Mouse (Mus musculus): Measurements from ENCODE around the gene Hoxa5. TPM values are rescaled to one million over a fixed set of nuclear protein-coding genes. Genes with fewer than 3 reads are reported as not detected.

Hoxa5 gene
- polyA plus RNA-seq, 1 experiment from 2014 or later, result 1.3 TPM

- H3K4me2 ChIP-seq (ENCODE audit: low read depth, low read length), result peak overlapping the region; percentile 48
- H3K9ac ChIP-seq (ENCODE audit: low read length), result peak overlapping the region; percentile 49
- H3K36me3 ChIP-seq (ENCODE audit: control insufficient read depth, insufficient read depth), result no peaks in the 10 kb centered on the region
- H3K4me1 ChIP-seq (ENCODE audit: control insufficient read depth, insufficient read depth, low read length), result no peaks in the 10 kb centered on the region
- H3K4me3 ChIP-seq (ENCODE audit: low read length), result peak overlapping the region; percentile 49
- H3K27me3 ChIP-seq (ENCODE audit: control insufficient read depth, insufficient read depth, low read length), result peaks cover 93% of the 10 kb centered on the region
- ATAC-seq (replicated peaks; ENCODE audit: extremely low read depth, insufficient read depth, low FRiP score), result no peak
- no peaks in the 10 kb centered on the region for H3K9me3 ChIP-seq (replicated peaks; ENCODE audit: control insufficient read depth, low read length)
- no peak overlapping the region for H3K27ac ChIP-seq (ENCODE audit: low read length)
- 5% methylated on average over 9 of the region's 9 CpGs for WGBS
Measured at GRCm38 (mm10) chr6:52177806-52178205, 26.6 kb downstream of the Hoxa5 start.

- Histone ChIP-seq H3K4me2 (ENCODE audit: low read depth, low read length) (peak within 1 kb of the TSS; percentile 48), H3K4me3 (ENCODE audit: low read length) (peak within 1 kb of the TSS; percentile 49), H3K27me3 (ENCODE audit: control insufficient read depth, insufficient read depth, low read length) (peaks cover 93% of the 10 kb centered on the region), H3K36me3 (ENCODE audit: control insufficient read depth, insufficient read depth) (no peaks in the 10 kb centered on the region), H3K9me3 (replicated peaks; ENCODE audit: control insufficient read depth, low read length) (no peaks in the 10 kb centered on the region), H3K4me1 (ENCODE audit: control insufficient read depth, insufficient read depth, low read length) (0 out of 2 replicates have a peak, but pooled peaks cover 2% of the 10 kb centered on the region), H3K9ac (ENCODE audit: low read length) (peak within 1 kb of the TSS; percentile 61), H3K27ac (ENCODE audit: low read length) (peak within 1 kb of the TSS; percentile 41)
- no peak for ATAC-seq (replicated peaks; ENCODE audit: extremely low read depth, insufficient read depth, low FRiP score)
- 2% methylated on average over 36 of the region's 36 CpGs for WGBS
Measured at GRCm38 (mm10) chr6:52177061-52177735, 27.2 kb downstream of the Hoxa5 start, which contains the start of gene 5730596B20Rik. TSS of gene 5730596B20Rik (plus strand) at chr6:52177498.

DNA sequence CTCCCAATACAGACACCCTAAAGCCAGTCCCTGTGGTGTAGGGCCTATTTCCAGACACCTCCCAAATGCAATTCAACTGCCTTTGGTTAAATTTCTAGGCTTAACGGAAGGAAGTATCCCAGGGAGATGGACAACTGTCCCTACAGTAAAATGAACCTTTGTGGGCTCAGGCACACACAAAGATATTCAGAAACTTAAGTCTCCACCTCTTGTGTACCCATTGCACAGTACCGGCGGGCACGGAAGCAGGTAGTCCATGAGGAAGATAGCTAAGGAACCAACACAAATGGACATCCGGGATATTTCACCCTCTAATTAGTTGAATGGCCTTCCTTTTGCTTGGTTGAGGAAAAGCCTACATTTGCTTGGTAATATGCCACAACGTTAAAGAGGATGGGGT, 28.0 kb downstream of the Hoxa5 start:
- peaks cover 93% of the 10 kb centered on the region for H3K27me3 ChIP-seq (ENCODE audit: control insufficient read depth, insufficient read depth, low read length)
- peaks cover 2% of the 10 kb centered on the region; the same call in 1 of the 2 replicates for H3K4me1 ChIP-seq (ENCODE audit: control insufficient read depth, insufficient read depth, low read length)
- H3K9me3 ChIP-seq (replicated peaks; ENCODE audit: control insufficient read depth, low read length), result no peaks in the 10 kb centered on the region
- H3K36me3 ChIP-seq (ENCODE audit: control insufficient read depth, insufficient read depth), result no peaks in the 10 kb centered on the region
- peak overlapping the region; percentile 49 for H3K4me3 ChIP-seq (ENCODE audit: low read length)
- peak overlapping the region; percentile 61; the same call in 1 of the 2 replicates for H3K9ac ChIP-seq (ENCODE audit: low read length)
- WGBS, result 1% methylated on average over 6 of the region's 6 CpGs
- peak overlapping the region; percentile 48 for H3K4me2 ChIP-seq (ENCODE audit: low read depth, low read length)
- no peak for ATAC-seq (replicated peaks; ENCODE audit: extremely low read depth, insufficient read depth, low FRiP score)
- peak overlapping the region; percentile 40 for H3K27ac ChIP-seq (ENCODE audit: low read length)

GRCm38 (mm10) chr6:52175864-52176263, 28.5 kb downstream of the Hoxa5 start:
- under 1% methylated on average over 25 of the region's 35 CpGs for WGBS
- no peak for ATAC-seq (replicated peaks; ENCODE audit: extremely low read depth, insufficient read depth, low FRiP score)
- peak overlapping the region; percentile 49 for H3K4me3 ChIP-seq (ENCODE audit: low read length)

DNA sequence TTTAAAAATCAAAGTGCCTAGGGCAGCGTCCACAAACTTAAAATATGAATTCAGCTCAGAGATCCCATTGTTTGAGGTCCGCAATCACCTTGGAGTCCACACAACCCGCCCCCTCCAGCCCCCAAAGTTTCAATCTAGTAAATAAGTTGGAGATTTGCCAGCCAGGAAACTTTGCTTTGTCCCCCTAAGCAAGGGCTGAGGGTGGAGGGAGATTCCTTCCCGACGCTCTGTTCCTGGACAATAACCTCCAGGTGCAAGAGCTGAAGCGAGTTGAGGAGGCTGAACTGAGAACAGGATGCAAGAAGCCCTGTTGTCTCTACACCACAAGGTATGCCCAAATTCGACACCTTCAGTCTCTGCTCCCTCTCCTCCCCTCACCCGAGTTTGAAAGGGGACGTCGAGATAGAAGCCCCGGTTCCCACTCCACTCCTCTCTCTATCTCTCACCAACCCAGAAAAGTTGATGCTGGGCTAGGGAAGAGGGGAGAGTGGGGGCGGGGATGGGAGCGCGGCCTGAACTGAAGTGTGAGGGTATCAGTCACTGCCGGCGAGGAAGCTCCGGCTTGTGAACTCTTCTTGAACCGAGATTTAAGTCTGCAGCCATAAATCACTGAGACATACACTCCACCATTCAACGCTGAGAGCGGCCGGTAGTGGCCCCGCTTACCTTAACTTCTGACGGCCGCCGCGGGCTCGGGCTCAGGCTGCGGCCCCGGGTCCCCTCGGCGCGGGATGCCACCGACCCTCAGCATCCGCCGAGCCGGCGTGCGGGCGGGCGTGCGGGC, 29.2 kb downstream of the Hoxa5 start:
- peak overlapping the region; percentile 16 for H3K4me2 ChIP-seq (ENCODE audit: low read depth, low read length)
- no peak for ATAC-seq (replicated peaks; ENCODE audit: extremely low read depth, insufficient read depth, low FRiP score)
- peaks cover 93% of the 10 kb centered on the region for H3K27me3 ChIP-seq (ENCODE audit: control insufficient read depth, insufficient read depth, low read length)
- peak overlapping the region; percentile 40 for H3K27ac ChIP-seq (ENCODE audit: low read length)
- H3K9me3 ChIP-seq (replicated peaks; ENCODE audit: control insufficient read depth, low read length), result no peaks in the 10 kb centered on the region
- 2% methylated on average over 32 of the region's 41 CpGs for WGBS
- peak overlapping the region; percentile 49 for H3K4me3 ChIP-seq (ENCODE audit: low read length)
- H3K36me3 ChIP-seq (ENCODE audit: control insufficient read depth, insufficient read depth), result no peaks in the 10 kb centered on the region
- H3K9ac ChIP-seq (ENCODE audit: low read length), result peak overlapping the region; percentile 61
- peaks cover 2% of the 10 kb centered on the region; the same call in 1 of the 2 replicates for H3K4me1 ChIP-seq (ENCODE audit: control insufficient read depth, insufficient read depth, low read length)

More at GRCm38 (mm10) chr6:52175864-52176263, 28.5 kb downstream of the Hoxa5 start:
- H3K36me3 ChIP-seq (ENCODE audit: control insufficient read depth, insufficient read depth), result no peaks in the 10 kb centered on the region
- H3K27ac ChIP-seq (ENCODE audit: low read length), result peak overlapping the region; percentile 40
- H3K4me2 ChIP-seq (ENCODE audit: low read depth, low read length), result peak overlapping the region; percentile 48
- peaks cover 93% of the 10 kb centered on the region for H3K27me3 ChIP-seq (ENCODE audit: control insufficient read depth, insufficient read depth, low read length)
- H3K9ac ChIP-seq (ENCODE audit: low read length), result peak overlapping the region; percentile 61
- no peaks in the 10 kb centered on the region for H3K9me3 ChIP-seq (replicated peaks; ENCODE audit: control insufficient read depth, low read length)
- peaks cover 2% of the 10 kb centered on the region; the same call in 1 of the 2 replicates for H3K4me1 ChIP-seq (ENCODE audit: control insufficient read depth, insufficient read depth, low read length)

- Histone ChIP-seq H3K9me3 (replicated peaks; ENCODE audit: control insufficient read depth, low read length) (no peaks in the 10 kb centered on the region), H3K27ac (ENCODE audit: low read length) (no peak overlapping the region), H3K4me1 (ENCODE audit: control insufficient read depth, insufficient read depth, low read length) (peaks cover 2% of the 10 kb centered on the region; the same call in 1 of the 2 replicates), H3K4me3 (ENCODE audit: low read length) (peak overlapping the region; percentile 35), H3K27me3 (ENCODE audit: control insufficient read depth, insufficient read depth, low read length) (peaks cover 90% of the 10 kb centered on the region), H3K4me2 (ENCODE audit: low read depth, low read length) (peak overlapping the region; percentile 51), H3K36me3 (ENCODE audit: control insufficient read depth, insufficient read depth) (no peaks in the 10 kb centered on the region), H3K9ac (ENCODE audit: low read length) (no peak overlapping the region)
- ATAC-seq (replicated peaks; ENCODE audit: extremely low read depth, insufficient read depth, low FRiP score), result no peak
- 11% methylated on average over 4 of the region's 4 CpGs for WGBS
Measured at GRCm38 (mm10) chr6:52173648-52174047, 30.7 kb downstream of the Hoxa5 start.

DNA sequence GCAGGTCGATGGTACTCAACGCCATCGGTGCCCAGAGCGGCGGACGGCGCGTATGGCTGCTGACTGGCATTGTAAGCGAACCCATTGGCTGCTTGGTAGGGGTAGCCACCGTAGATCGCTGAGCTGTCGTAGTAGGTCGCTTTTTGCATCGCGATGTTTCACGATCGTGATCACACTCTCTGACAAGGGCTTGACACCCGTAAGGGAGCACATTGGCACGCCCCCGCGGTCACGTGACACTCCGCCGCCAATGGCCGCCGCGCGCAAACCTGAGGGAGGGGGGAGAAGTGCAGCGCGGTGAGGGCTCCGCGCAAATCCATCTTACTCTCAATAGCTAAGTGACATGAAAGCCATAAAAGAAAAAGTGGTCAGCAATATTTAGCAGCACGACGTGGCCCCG, 31.9 kb downstream of the Hoxa5 start:
- no peak overlapping the region for H3K9ac ChIP-seq (ENCODE audit: low read length)
- peak overlapping the region; percentile 39 for H3K27ac ChIP-seq (ENCODE audit: low read length)
- peak; percentile 52 for ATAC-seq (replicated peaks; ENCODE audit: extremely low read depth, insufficient read depth, low FRiP score)
- no peaks in the 10 kb centered on the region for H3K36me3 ChIP-seq (ENCODE audit: control insufficient read depth, insufficient read depth)
- H3K4me3 ChIP-seq (ENCODE audit: low read length), result peak overlapping the region; percentile 35
- WGBS, result 2% methylated on average over 35 of the region's 35 CpGs
- peaks cover 2% of the 10 kb centered on the region; the same call in 1 of the 2 replicates for H3K4me1 ChIP-seq (ENCODE audit: control insufficient read depth, insufficient read depth, low read length)
- peak overlapping the region; percentile 51 for H3K4me2 ChIP-seq (ENCODE audit: low read depth, low read length)
- H3K27me3 ChIP-seq (ENCODE audit: control insufficient read depth, insufficient read depth, low read length), result peaks cover 92% of the 10 kb centered on the region
- no peaks in the 10 kb centered on the region for H3K9me3 ChIP-seq (replicated peaks; ENCODE audit: control insufficient read depth, low read length)

DNA sequence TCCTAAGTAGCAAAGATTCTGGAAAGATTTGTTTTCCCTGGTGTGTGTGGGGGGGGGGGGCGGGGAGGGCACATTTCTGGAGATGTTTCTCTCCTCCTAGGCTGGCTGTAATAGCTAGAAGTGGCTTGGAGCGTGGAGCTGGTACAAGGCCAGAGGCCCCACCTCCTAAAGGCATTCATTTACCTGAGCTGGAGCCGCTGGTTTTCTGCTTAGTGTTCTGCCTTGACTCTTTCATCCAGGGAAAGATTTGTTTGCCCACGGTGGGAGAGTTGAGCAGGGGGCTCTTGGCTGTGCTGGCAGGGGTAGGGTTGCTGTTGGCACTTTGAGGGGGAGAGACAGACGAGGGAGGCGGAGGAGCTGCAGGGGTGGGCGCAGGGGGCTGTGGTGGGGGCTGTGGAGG, 32.4 kb downstream of the Hoxa5 start:
- ATAC-seq (replicated peaks; ENCODE audit: extremely low read depth, insufficient read depth, low FRiP score), result no peak
- H3K9me3 ChIP-seq (replicated peaks; ENCODE audit: control insufficient read depth, low read length), result no peaks in the 10 kb centered on the region

More for the DNA sequence above, 32.4 kb downstream of the Hoxa5 start:
- H3K4me1 ChIP-seq (ENCODE audit: control insufficient read depth, insufficient read depth, low read length), result peaks cover 2% of the 10 kb centered on the region; the same call in 1 of the 2 replicates
- peak overlapping the region; percentile 51 for H3K4me2 ChIP-seq (ENCODE audit: low read depth, low read length)
- 16% methylated on average over 7 of the region's 7 CpGs for WGBS
- H3K4me3 ChIP-seq (ENCODE audit: low read length), result peak overlapping the region; percentile 35; the same call in 1 of the 2 replicates
- peak overlapping the region; percentile 39; the same call in 1 of the 2 replicates for H3K27ac ChIP-seq (ENCODE audit: low read length)
- no peak overlapping the region for H3K9ac ChIP-seq (ENCODE audit: low read length)
- H3K36me3 ChIP-seq (ENCODE audit: control insufficient read depth, insufficient read depth), result no peaks in the 10 kb centered on the region
- H3K27me3 ChIP-seq (ENCODE audit: control insufficient read depth, insufficient read depth, low read length), result peaks cover 90% of the 10 kb centered on the region
